Mouse (Mus musculus) lung, postnatal 4 days (tissue): Measurements from ENCODE around the gene Mtfr1l.

Experiments
- DNase-seq, 2 experiments: peaks; one replicate each; pipeline ENCODE4 v3.0.0; 2021

The Mtfr1l gene

DNA sequence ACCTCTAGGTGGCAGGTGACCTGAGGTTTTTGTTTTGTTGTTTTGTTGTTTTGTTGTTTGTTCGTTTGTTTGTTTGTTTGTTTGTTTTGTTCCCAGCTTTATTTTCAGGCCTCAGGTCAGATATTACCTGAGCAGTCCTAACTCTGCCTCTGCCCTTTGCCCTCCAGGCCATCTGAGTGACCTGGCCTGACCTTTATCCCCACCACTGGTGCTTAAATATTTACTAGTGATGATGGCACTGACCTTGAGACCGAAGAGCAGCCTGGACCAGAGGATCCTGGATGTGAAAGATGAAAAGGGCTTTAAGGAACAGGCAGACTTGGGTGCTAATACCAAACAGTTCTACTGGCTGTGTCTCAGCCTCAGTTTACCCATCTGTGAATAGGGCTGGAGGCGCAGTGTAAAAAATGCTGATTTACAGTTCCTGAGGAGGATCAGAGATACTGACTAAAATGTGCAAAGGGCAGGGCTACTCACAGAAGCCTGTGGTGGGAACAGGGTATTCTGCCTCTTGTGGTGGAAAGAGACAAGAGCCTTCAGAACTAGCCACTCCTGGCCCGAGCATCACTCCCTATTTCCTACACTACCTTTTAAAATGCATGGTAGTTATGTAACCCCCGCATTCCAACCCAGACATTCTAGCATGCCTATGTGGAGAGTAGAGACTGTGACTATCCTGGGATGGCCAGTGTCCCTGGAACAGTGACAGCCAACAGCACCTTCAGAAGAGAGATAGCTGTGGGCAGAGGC is 49.9 kb downstream of the Mtfr1l start:
- DNase-seq, result no peak

DNA sequence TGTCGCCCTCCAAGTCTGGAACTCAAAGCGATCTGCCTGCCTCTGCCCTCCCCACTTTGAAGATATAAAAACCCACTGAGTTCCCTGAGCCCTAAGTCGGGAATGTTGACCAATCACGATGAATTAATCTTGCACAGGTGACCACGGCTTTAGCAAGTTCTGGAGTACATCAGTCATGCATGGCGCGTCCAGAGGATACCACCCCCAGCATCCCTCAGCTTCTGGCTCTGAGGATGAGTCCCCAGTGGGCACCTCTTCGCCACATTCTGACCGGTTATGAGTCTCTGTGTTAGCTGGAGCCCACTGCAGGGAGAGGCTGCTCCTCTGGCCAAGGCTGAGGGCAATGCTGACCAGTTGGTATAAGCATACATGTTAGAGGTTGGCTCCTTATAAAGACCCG is 51.0 kb downstream of the Mtfr1l start:
- no peak for DNase-seq

GRCm38 (mm10) chr4:134483696-134484095 is 51.5 kb downstream of the Mtfr1l start:
- no peak for DNase-seq

DNA sequence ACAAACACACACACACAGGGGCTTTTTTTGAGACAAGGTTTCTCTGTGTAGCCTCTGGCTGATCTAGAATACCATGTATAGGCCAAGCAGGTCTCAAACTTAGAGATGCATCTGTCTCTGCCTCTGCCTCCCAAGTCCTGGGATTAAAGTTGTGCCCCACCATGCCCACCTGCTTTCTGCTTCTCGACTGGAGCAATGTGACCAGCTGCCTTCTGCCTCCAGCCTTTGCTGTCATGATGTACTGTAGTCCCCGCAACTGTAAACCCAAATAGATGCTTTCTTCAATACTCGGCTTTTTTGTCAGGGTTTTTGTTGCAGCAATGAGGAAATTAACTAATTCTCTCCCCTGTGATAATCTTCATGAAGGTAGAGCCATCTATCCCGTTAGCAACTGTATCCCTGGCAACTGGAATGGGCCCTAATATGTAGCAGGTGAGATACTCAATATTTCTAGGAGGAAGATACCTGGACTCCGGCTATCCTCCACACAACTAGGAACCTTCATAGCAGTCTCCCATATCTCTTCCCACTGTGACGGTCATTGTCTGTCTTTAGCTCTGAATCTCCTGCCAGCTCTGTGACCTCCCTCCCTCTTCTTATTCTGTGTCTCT is 52.0 kb downstream of the Mtfr1l start:
- DNase-seq, result no peak

- DNase-seq, result no peak
Measured at GRCm38 (mm10) chr4:134482442-134482841, 52.7 kb downstream of the Mtfr1l start.

DNA sequence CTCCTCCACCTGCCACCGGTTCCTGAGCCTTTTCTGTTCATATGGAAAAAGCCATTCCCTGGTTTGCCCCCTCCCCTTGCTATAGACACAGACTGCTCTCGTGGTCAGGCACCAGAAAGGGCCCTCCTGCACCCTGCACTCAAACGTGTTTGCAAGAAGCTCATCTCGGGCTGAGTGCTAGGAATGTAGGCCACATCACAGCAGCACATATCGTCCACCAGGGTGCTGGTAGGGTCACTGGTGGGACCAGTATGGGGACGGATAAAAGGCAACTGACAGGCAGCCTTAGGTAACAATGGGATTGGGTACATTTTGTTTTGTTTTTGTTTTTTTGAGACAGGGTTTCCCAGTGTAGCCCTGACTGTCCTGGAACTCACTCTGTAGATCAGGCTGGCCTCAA is 53.9 kb downstream of the Mtfr1l start:
- no peak for DNase-seq

DNA sequence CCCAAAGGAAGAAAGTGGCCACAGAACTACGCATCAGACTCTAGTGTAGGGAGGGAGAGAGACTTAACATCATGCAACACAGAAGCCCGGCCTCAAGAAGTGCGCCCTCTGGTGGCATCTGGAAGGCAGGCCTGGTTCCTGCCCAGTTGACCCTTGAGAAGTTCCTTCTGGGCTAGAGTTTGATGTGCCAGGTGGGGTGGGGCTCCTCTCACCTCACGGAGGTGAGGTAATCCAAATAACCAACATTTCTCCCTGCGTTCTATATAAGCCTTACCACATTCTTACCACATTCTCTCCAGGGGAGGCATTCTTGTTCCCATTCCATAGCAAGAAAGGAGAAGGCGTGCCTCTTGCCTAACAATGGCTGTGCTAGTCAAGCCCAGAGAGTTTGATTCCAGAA is 54.3 kb downstream of the Mtfr1l start:
- peak; percentile 90 to 91 for DNase-seq

- DNase-seq, result no peak
Measured at GRCm38 (mm10) chr4:134479839-134480238, 55.3 kb downstream of the Mtfr1l start.

DNA sequence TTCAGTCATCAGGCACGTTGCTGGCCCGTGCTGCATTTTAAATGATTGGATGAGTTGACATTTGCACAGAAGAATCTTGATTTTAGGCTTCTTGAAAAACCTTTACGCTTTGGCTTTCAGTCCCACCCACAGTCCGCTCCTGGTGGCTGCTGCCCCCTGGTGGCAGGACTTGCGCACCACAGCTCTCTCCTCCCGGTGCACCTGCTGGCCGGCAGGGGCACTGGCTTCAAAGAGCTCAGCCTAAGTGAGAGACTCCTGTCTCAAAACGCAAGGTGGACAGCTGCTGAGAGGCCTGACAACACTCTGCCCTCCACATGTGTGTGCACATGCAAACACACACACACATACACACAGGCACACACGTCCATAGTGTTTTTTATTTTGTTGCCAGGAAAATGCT is 57.2 kb downstream of the Mtfr1l start:
- peak; percentile 90 to 95 for DNase-seq

DNA sequence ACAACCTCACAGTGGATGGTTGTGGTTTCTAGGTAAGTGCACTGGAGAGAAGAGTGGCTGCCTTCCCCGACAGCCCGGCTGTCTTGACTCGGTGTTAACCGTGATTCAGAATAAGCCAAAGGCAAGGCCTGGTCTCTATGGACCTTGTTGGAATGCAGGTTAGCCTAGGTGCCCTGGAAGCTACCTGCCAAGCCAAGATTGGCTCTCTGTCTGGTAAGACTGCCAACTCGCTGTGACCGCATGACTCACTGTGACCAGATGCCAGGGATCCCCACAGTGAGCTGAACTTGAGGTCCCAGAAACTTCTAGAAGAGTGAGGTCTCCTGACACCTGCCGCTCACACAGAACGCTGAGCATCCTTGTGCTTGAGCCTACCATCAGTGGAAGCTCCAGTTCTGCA is 58.3 kb downstream of the Mtfr1l start:
- DNase-seq, result no peak
